Mouse (Mus musculus) heart, embryonic 16.5 days (tissue): Measurements from ENCODE around the gene Hes6. TPM values are rescaled to one million over a fixed set of nuclear protein-coding genes. Genes with fewer than 3 reads are reported as not detected.
A peak's percentile ranks its signal among the peaks of the same experiment; 100 is the strongest.

Experiments
- ATAC-seq: fragments of 200-750 bp; cut with Nextera tagmentation; replicated peaks from 2 replicates; pipeline ENCODE4 v1.8.0; 2017; ENCODE audit warnings: moderate number of reproducible peaks; ENCODE audit not compliant: insufficient read depth, low FRiP score; ENCODE audit errors: extremely low read depth
- H3K27ac ChIP-seq: fragments of 300-500 bp; sonication (generic); 2 replicates; pipeline ENCODE4 v1.5.1; 2014; ENCODE audit warnings: mild to moderate bottlenecking, low read length, control low read depth, moderate library complexity
- H3K27me3 ChIP-seq: fragments of 300-500 bp; sonication (generic); 2 replicates; pipeline ENCODE4 v1.6.1; 2014; ENCODE audit warnings: low read length, mixed read lengths; ENCODE audit not compliant: control insufficient read depth, insufficient read depth
- H3K36me3 ChIP-seq: fragments of 300-500 bp; sonication (generic); 2 replicates; pipeline ENCODE4 v1.6.1; 2014; ENCODE audit not compliant: control insufficient read depth, insufficient read depth
- H3K4me1 ChIP-seq: fragments of 300-500 bp; sonication (generic); 2 replicates; pipeline ENCODE4 v1.6.1; 2014; ENCODE audit warnings: low read length, mixed read lengths; ENCODE audit not compliant: control insufficient read depth, insufficient read depth
- H3K4me2 ChIP-seq: fragments of 300-500 bp; sonication (generic); 2 replicates; pipeline ENCODE4 v1.6.1; 2014; ENCODE audit warnings: low read depth, mild to moderate bottlenecking, control low read depth, low read length
- H3K4me3 ChIP-seq: fragments of 300-500 bp; sonication (generic); 2 replicates; pipeline ENCODE4 v1.5.1; 2014; ENCODE audit warnings: mild to moderate bottlenecking, control low read depth, low read length
- H3K9ac ChIP-seq: fragments of 300-500 bp; sonication (generic); 2 replicates; pipeline ENCODE4 v1.6.1; 2014; ENCODE audit warnings: low read length, control low read depth
- H3K9me3 ChIP-seq: fragments of 300-500 bp; sonication (generic); replicated peaks from 2 replicates; pipeline ENCODE4 v1.6.1; 2016; ENCODE audit warnings: low read length; ENCODE audit not compliant: control insufficient read depth
- WGBS: fragments of 180-500 bp; shearing (Covaris S2); extraction: QIAGEN DNeasy Blood & Tissue Kit; methylation state at CpG from one replicate; pipeline ENCODE4 v1.1.7; 2014; 5-methylcytosine and 5-hydroxymethylcytosine counted together
- polyA plus RNA-seq: library from polyadenylated mRNA; unstranded; fragments of >200 nt; fragmentation: Nextera tagmentation; extraction: Ambion mirVana; gene quantifications from 2 replicates; pipeline ENCODE4 v1.2.1, GENCODE M21; 2015

The Hes6 gene
- polyA plus RNA-seq, 1 experiment from 2014 or later, result 117 TPM

- Histone ChIP-seq H3K4me3 (peak overlapping the region; percentile 9; the same call in 1 of the 2 replicates), H3K4me2 (peak overlapping the region; percentile 35), H3K36me3 (no peaks in the 10 kb centered on the region), H3K9me3 (no peaks in the 10 kb centered on the region), H3K27ac (peak overlapping the region; percentile 77), H3K27me3 (no peaks in the 10 kb centered on the region), H3K4me1 (peaks cover 55% of the 10 kb centered on the region), H3K9ac (peak overlapping the region; percentile 46)
- WGBS, result 41% methylated on average over 11 of the region's 11 CpGs
- no peak for ATAC-seq
These were observed 42.5 kb upstream of the Hes6 start for GRCm38 (mm10) chr1:91456301-91456801.

GRCm38 (mm10) chr1:91455661-91456161 lies 41.9 kb upstream of the Hes6 start:
- ATAC-seq, result no peak

GRCm38 (mm10) chr1:91454927-91455326 lies 41.1 kb upstream of the Hes6 start:
- H3K27me3 ChIP-seq, result no peaks in the 10 kb centered on the region
- H3K4me2 ChIP-seq, result no peak overlapping the region
- H3K4me3 ChIP-seq, result no peak overlapping the region
- peaks cover 60% of the 10 kb centered on the region for H3K4me1 ChIP-seq
- no peaks in the 10 kb centered on the region for H3K36me3 ChIP-seq
- H3K27ac ChIP-seq, result no peak overlapping the region
- WGBS, result 82% methylated on average over 3 of the region's 3 CpGs
- no peak for ATAC-seq
- no peaks in the 10 kb centered on the region for H3K9me3 ChIP-seq
- H3K9ac ChIP-seq, result no peak overlapping the region

More at GRCm38 (mm10) chr1:91455661-91456161, 41.9 kb upstream of the Hes6 start:
- peaks cover 60% of the 10 kb centered on the region for H3K4me1 ChIP-seq
- H3K4me2 ChIP-seq, result peak overlapping the region; percentile 35
- peak overlapping the region; percentile 46 for H3K9ac ChIP-seq
- H3K27ac ChIP-seq, result peak overlapping the region; percentile 77
- 51% methylated on average over 7 of the region's 7 CpGs for WGBS
- H3K9me3 ChIP-seq, result no peaks in the 10 kb centered on the region
- H3K4me3 ChIP-seq, result no peak overlapping the region
- no peaks in the 10 kb centered on the region for H3K27me3 ChIP-seq
- H3K36me3 ChIP-seq, result no peaks in the 10 kb centered on the region

DNA sequence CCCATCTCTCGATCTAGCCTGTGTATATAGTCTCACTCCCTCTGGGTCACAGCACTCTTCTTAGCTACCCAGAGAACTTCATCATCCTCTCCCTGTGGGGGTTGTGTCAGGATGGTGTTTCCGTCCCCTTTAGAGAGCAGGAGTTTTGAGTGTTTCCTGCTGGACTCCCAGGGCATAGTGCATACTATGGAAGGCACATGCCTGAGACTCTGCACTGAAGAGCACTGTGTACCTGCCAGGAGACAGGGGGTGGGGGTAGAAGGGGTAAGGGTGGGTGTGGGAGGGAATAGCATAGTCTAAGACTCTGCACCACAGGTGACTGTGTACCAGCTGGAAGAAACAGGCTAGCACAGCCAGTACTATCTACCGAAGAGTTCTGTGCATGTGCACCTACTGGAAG lies 40.5 kb upstream of the Hes6 start:
- WGBS, result 72% methylated on average over 3 of the region's 3 CpGs
- H3K27ac ChIP-seq, result no peak overlapping the region

GRCm38 (mm10) chr1:91453932-91454331 lies 40.1 kb upstream of the Hes6 start:
- Histone ChIP-seq H3K27ac (no peak overlapping the region), H3K4me2 (no peak overlapping the region), H3K9me3 (no peaks in the 10 kb centered on the region), H3K9ac (no peak overlapping the region), H3K4me3 (no peak overlapping the region), H3K27me3 (no peaks in the 10 kb centered on the region), H3K4me1 (peaks cover 66% of the 10 kb centered on the region), H3K36me3 (no peaks in the 10 kb centered on the region)
- WGBS, result 59% methylated on average over 9 of the region's 9 CpGs
- no peak for ATAC-seq

More for the DNA sequence above, 40.5 kb upstream of the Hes6 start:
- H3K9me3 ChIP-seq, result no peaks in the 10 kb centered on the region
- H3K4me2 ChIP-seq, result no peak overlapping the region
- ATAC-seq, result no peak
- no peak overlapping the region for H3K9ac ChIP-seq
- peaks cover 62% of the 10 kb centered on the region for H3K4me1 ChIP-seq
- no peak overlapping the region for H3K4me3 ChIP-seq
- H3K27me3 ChIP-seq, result no peaks in the 10 kb centered on the region
- H3K36me3 ChIP-seq, result no peaks in the 10 kb centered on the region

DNA sequence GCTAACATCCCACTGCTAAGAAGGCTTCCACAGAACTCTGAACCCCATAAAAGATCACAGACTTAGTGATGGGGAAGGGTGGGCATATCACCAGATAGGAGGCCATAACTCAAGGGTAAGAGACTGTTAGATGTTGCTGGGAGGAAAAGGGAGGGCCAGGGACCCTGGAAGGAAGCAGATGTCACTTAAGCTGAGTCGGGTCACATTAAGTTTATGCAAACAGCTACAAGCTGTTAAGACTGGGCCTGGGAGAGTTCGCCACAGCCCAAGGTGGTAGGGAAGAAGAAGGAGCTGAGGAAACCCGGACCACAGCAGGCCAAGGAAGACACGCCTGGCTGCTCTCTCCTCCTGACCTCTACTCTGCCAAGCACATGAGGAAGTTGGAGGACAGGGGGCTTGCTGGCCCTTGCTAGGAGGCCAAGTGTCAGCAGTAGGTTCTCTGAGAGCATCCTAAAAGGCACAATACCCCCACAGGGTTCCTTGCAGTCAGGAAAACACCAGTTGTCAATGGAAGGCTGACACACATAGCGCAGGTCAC lies 37.8 kb upstream of the Hes6 start:
- no peak overlapping the region for H3K4me3 ChIP-seq

GRCm38 (mm10) chr1:91450851-91451250 lies 37.0 kb upstream of the Hes6 start:
- H3K9me3 ChIP-seq, result peaks cover 6% of the 10 kb centered on the region
- no peak for ATAC-seq
- H3K27ac ChIP-seq, result peak overlapping the region; percentile 9; the same call in 1 of the 2 replicates
- 68% methylated on average over 5 of the region's 5 CpGs for WGBS
- H3K36me3 ChIP-seq, result peaks cover 10% of the 10 kb centered on the region
- H3K27me3 ChIP-seq, result no peaks in the 10 kb centered on the region
- no peak overlapping the region for H3K4me2 ChIP-seq
- H3K4me3 ChIP-seq, result no peak overlapping the region
- no peak overlapping the region for H3K9ac ChIP-seq
- peaks cover 61% of the 10 kb centered on the region for H3K4me1 ChIP-seq

More for the DNA sequence above, 37.8 kb upstream of the Hes6 start:
- H3K27ac ChIP-seq, result no peak overlapping the region
- peaks cover 61% of the 10 kb centered on the region for H3K4me1 ChIP-seq
- no peaks in the 10 kb centered on the region for H3K27me3 ChIP-seq
- H3K9ac ChIP-seq, result no peak overlapping the region
- no peak for ATAC-seq
- 60% methylated on average over 5 of the region's 5 CpGs for WGBS
- H3K36me3 ChIP-seq, result peaks cover 10% of the 10 kb centered on the region
- no peak overlapping the region for H3K4me2 ChIP-seq
- peaks cover 6% of the 10 kb centered on the region for H3K9me3 ChIP-seq

DNA sequence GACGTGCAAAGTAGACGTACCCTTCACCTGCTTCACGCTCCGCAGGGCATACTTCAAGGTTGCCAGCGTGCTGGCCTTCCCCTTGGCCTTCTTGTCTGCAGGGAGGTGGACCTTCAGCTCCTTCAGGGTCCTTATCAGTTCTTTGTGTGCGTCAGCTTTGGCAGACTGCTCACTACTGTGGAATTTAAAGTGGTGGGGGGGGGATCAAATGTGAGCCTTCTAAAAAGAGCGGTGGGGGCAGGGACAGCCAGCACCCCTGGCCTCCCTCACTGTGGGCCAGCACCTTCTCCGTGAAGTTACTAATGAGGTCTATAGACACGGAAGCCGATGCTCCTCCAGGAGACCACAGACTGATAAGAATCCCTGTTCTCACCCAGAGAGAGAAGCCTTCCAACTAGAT lies 34.9 kb upstream of the Hes6 start:
- Histone ChIP-seq H3K9ac (peak overlapping the region; percentile 39), H3K4me3 (no peak overlapping the region)
- WGBS, result 27% methylated on average over 10 of the region's 10 CpGs

GRCm38 (mm10) chr1:91446511-91446910 lies 32.7 kb upstream of the Hes6 start:
- peaks cover 42% of the 10 kb centered on the region for H3K4me1 ChIP-seq
- H3K36me3 ChIP-seq, result peaks cover 20% of the 10 kb centered on the region

More for the DNA sequence above, 34.9 kb upstream of the Hes6 start:
- H3K27ac ChIP-seq, result peak overlapping the region; percentile 76
- H3K4me2 ChIP-seq, result no peak overlapping the region
- H3K27me3 ChIP-seq, result no peaks in the 10 kb centered on the region
- peaks cover 12% of the 10 kb centered on the region for H3K36me3 ChIP-seq
- peaks cover 47% of the 10 kb centered on the region for H3K4me1 ChIP-seq
- peaks cover 6% of the 10 kb centered on the region for H3K9me3 ChIP-seq
- ATAC-seq, result peak; percentile 81

More at GRCm38 (mm10) chr1:91446511-91446910, 32.7 kb upstream of the Hes6 start:
- H3K9ac ChIP-seq, result peak overlapping the region; percentile 38; the same call in 1 of the 2 replicates
- no peak overlapping the region for H3K4me3 ChIP-seq
- peaks cover 6% of the 10 kb centered on the region for H3K9me3 ChIP-seq
- peak overlapping the region; percentile 88 for H3K27ac ChIP-seq
- WGBS, result 74% methylated on average over 4 of the region's 4 CpGs
- no peak for ATAC-seq
- H3K27me3 ChIP-seq, result no peaks in the 10 kb centered on the region
- no peak overlapping the region for H3K4me2 ChIP-seq
